Mouse (Mus musculus): Measurements from ENCODE around the gene Dbndd2.

DNA sequence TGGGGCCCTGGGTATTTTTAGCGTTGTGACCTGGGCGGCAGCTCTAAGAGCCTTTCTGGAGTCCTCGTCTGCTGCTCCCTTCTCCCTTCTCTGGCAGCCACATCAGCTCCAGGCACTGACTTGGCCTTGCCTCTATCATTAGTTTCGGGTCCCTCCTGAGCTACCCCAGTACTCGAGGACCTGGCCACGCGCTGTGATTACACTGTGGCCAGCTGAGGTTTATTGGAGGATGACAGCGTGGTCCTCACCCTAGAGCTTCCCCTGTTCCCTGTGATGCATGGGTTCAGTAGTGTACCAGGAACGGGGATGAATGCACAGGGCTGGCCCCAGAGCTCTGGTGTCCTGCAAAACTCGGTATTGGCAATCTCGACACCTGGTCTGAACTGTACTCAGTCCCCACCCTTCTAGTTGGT is 1.2 kb downstream of the Dbndd2 start:
- TF ChIP-seq CTCF (IDR thresholded peaks at IDR 0.05; ENCODE audit: low read depth, low read length) (no peak), POLR2A (IDR thresholded peaks at IDR 0.05; ENCODE audit: borderline replicate concordance, low read depth, low read length) (no peak)
